Mouse (Mus musculus): ENCODE data around the gene Gpr45.

DNA sequence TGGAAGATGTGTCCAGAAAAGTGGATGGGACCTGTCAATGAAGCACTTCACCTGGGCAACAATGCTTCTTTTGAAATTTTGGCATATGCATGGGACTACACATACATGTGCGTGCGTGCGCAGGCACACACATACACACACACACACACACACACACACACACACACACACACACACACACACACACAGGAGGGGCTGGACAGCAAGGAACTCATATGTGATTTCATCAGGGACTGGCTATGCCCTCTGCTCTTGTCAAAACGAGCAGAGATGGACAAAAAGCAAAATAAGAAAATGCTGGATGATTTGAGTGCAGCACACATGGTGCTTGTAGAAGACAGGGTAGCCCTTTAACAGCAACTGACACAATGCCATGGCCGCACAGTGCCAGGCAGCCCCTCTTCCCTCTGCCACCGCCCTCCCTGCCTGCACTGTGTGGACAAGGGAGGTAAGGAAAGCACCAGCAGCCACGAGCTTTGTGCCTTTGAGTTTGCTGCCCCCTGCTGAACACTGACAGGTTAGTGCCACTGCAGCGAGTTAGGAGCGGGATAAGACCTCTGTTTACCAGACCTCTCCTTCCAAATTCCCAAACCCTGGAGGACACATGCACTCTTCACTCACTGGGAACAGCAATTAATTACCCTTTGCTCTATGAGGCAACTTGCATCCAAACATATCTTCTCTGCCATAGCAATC lies 113.1 kb downstream of the Gpr45 start:
- TF ChIP-seq CTCF (IDR thresholded peaks at IDR 0.05; ENCODE audit: extremely low read depth, insufficient read length, insufficient replicate concordance, low read depth, low read length), result peak; percentile 34; the same call in 1 of the 2 replicates
- no peak for TF ChIP-seq POLR2A (IDR thresholded peaks at IDR 0.05; ENCODE audit: low read depth, low read length)
